Mouse (Mus musculus): ENCODE data around the gene Gm20696. TPM values are rescaled to one million over a fixed set of nuclear protein-coding genes. Genes with fewer than 3 reads are reported as not detected.

Gene Gm20696
- total RNA-seq, 1 experiment from 2014 or later: 6.0 TPM

GRCm38 (mm10) chr6:99624542-99624941, 42.1 kb downstream of the Gm20696 start:
- no peak for DNase-seq

- DNase-seq: peak; percentile 24
Observed at GRCm38 (mm10) chr6:99623641-99624040, 43.0 kb downstream of the Gm20696 start.

- DNase-seq: no peak
Observed at GRCm38 (mm10) chr6:99621167-99621566, 45.4 kb downstream of the Gm20696 start.

DNA sequence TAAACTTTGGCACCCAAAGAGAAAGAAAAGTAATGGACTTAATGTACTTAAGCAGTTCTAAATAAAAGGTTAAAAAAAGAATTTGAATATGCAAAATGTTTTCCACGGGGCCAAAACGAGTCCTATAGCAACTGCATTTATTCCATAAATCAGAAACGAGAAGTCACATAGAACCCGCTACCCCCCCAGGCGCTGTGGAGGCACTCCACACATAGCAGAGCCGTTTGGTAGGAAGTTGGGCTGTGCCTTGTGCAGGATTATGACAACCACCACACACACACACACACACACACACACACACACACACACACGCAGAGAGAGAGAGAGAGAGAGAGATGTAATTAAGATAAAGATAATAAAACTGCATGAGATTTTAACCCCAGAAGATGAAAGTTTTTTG, 46.1 kb downstream of the Gm20696 start:
- DNase-seq: no peak

GRCm38 (mm10) chr6:99619964-99620363, 46.6 kb downstream of the Gm20696 start:
- no peak for DNase-seq

DNA sequence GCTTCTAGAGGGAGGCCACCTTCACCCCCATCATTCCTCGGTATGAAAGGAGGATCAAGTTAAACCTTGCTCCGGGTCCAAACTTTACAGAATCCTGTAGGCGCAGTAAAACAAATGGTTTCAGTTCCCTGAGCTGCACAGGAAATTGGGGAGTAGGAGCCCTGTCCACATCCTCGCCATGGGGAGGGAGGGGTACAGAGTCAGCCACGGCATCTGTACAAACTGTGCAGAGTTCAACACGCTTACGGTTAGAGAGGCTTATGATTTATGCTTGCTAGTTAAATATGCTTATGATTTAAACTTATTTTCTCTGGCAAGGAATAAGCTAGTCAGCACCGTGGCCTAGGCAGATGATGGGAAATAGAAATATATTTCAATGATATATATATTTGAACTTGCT, 47.1 kb downstream of the Gm20696 start:
- no peak for DNase-seq

- DNase-seq: no peak
Observed at GRCm38 (mm10) chr6:99617867-99618266, 48.7 kb downstream of the Gm20696 start.

- DNase-seq: no peak
Observed at GRCm38 (mm10) chr6:99617415-99617814, 49.2 kb downstream of the Gm20696 start.

DNA sequence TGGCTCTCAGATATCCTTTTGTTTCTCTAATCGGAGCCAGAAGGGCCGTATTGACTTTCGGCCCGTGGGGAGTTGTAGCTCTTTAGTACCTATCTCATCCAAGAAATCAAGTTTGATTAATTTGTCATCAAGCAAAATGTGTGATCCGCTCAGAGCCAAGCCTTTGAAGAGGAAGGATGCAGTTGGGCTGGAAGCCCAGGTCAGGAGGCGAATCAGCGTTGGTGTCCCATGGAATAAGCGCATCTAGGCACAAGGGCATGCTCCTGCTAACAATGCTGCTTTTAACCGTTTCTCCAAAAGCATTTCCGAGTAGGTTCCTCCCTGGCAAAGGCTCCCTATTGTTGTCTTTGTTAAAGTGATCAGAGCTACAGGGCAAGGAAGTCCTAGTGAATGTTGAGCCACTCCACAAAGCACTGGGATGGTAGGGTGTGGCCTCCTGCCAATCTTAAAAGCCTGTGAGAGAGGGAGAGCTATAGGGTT, 51.3 kb downstream of the Gm20696 start:
- DNase-seq: no peak

DNA sequence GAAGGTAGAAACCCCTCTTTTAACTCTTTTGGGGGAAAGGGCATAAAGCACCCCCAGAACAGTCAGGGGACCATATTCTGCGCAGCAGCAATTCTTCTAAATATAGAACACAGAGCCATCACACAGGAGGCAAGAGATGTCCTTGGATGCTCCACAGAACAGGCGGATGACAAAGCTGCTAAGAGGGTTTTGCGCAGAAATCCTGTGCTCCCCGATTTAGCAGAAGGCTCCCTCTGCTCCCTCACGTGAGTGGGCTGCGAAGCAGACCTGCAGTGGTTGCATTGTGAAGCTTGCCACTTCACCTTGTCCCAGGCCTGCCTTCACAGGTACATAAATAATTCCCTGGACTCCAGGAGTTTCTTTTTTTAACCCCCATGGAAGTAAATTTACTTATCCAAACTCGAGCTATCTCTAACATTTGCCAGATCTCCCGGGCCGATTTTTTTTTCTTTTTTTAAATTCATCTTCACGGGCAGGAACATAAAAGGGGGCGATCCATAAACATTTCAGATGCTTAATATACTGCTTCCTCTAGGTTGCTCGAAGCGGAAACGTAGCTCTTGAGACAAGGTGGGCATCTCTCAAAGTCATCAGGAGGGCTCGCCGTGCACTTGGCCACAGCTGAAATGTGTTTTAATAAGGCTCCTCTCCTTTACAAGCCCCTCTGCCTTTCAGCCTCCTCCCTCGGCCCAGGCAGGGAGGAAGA, 51.9 kb downstream of the Gm20696 start:
- no peak for DNase-seq

DNA sequence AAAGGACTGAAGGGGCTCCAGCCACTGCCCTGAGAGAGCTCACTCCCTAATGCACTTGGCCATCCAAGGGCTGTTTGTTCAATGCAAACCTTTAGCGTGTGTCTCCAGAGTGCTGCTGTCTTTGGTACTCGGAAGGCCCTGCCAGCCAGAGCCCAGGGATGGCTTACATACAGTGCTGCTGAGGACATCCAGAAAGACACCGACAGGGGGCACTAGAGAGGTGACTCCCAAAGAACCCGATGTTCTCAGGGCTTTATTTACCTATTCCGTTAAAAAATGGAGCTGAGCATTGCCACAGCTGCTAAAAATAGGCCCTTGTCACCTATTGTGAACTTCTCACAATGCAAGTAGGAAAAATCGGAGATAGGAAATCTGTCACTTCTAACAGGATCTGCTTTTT, 54.7 kb downstream of the Gm20696 start:
- DNase-seq: no peak

GRCm38 (mm10) chr6:99610454-99611427, 55.9 kb downstream of the Gm20696 start:
- DNase-seq: no peak

GRCm38 (mm10) chr6:99606079-99606478, 60.5 kb downstream of the Gm20696 start:
- DNase-seq: no peak

- peak; percentile 54 for DNase-seq
Observed at GRCm38 (mm10) chr6:99604758-99605157, 61.8 kb downstream of the Gm20696 start.

DNA sequence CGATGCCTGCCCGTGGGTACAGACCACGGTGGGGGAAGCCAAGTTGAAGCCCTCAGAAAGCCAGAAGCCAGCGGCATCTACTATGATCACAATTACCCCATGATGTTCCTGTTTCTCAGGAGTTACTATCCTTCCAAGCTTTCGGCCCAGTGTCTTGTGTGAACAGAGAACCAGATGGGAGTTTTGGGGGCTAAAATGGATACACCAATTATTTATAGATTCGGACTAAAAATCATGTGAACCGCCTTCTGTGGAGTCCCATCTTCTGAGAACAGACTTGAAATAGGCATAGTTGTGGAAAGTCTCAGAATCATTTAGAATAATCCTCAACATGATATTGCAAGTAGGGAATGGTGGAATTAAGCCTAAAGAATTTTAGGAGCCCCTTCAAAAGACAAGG, 64.2 kb downstream of the Gm20696 start:
- DNase-seq: no peak

GRCm38 (mm10) chr6:99600886-99601285, 65.7 kb downstream of the Gm20696 start:
- DNase-seq: no peak

DNA sequence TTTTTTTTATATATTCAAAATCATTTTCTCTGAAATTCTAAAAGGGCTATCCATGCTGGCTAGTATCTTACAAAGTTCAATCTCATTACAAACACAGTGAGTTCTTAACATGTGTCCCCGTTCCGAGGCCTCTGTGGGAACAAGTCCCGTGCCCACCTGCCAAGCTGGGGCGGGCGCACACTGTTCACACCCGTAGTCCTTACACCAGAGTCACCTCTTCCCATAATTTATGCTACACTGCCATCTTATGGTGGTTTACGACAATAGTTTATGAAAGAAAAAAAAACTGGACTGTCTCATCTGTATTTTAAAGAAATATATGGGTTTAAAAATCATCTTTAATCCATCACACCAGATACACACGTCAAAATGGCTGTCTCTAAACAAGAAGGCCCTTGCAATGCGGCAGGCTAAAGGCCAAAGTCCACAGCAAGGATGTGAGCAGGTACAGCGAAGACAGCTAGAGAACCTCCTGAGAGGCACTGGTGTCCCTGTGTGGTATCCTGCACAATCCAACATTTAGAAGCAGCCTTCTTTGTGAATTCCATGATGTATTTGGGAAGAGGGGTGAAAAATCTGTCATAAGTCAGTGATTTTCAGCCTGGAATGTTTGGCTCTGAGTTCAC, 66.3 kb downstream of the Gm20696 start:
- DNase-seq: peak; percentile 49

GRCm38 (mm10) chr6:99599651-99600050, 66.9 kb downstream of the Gm20696 start:
- DNase-seq: no peak

DNA sequence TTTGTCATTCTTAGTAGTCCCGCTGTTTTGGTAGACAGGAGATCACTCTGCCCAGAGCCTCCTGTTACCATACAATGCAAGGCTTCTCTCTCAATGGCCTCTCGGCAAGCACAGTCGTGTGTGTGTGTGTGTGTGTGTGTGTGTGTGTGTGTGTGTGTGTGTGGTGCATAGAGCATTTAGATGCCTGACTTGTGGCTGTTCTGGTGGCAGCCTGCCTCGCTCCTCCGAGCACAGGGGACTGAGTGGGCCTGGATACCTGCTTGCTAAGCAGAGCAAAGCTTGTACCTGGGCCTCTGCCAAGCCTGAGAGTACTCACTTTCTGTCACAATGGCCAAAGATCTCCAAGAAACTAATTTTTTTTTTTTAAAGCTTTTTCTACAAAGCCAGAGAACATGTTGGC, 67.4 kb downstream of the Gm20696 start:
- no peak for DNase-seq

DNA sequence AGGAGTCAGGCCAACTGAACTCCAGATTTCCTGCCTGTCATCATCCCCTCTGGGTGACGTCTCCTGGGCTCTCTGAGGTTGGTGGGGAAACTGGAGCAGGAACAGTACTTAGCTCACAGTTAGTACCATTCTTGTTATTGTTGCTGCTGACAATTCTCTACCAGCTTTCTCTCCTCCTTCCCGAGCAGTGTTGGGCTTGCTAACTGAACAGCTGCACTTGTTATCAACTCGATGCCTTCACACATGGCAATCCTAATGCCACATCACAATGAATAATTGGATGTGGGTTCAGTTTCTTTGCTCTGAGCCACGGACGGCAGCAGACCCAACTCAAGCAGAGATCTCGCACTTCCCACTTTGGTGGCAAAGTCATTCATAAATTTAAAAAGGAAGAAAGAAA, 89.6 kb downstream of the Gm20696 start:
- no peak for DNase-seq

GRCm38 (mm10) chr6:99575633-99576032, 91.0 kb downstream of the Gm20696 start:
- DNase-seq: no peak

- DNase-seq: no peak
Observed at GRCm38 (mm10) chr6:99573343-99573742, 93.3 kb downstream of the Gm20696 start.

GRCm38 (mm10) chr6:99572071-99572470, 94.5 kb downstream of the Gm20696 start:
- no peak for DNase-seq

Data from adrenal gland, postnatal 25 days (tissue).